Mouse (Mus musculus) erythroid progenitor cell, adult 5-6 weeks (primary cell): ENCODE measurements around the gene Pianp. TPM values are rescaled to one million over a fixed set of nuclear protein-coding genes. Genes with fewer than 3 reads are reported as not detected.

Experiments
- ATAC-seq: replicated peaks from 2 replicates; pipeline ENCODE4 v1.8.0; 2016; ENCODE audit warnings: moderate number of reproducible peaks, mild to moderate bottlenecking, moderate TSS enrichment, inconsistent platforms; ENCODE audit not compliant: poor library complexity, low FRiP score, severe bottlenecking
- total RNA-seq, 2 experiments: library from RNA; stranded (forward) in 1 of 2; stranded (reverse) in 1 of 2; fragments of 150-400 nt in 1 of 2; fragments of 186-747, 209-891 nt in 1 of 2; gene quantifications; 2 replicates each; pipeline versions ENCODE4 v1.2.3 to v1.2.4; 2015 to 2017; ENCODE audit warnings: low replicate concordance in 2 of 2

The Pianp gene
- total RNA-seq (2015; ENCODE audit: low replicate concordance) (not detected in 2 replicates), total RNA-seq (2017; ENCODE audit: low replicate concordance) (not detected in 2 replicates)

DNA sequence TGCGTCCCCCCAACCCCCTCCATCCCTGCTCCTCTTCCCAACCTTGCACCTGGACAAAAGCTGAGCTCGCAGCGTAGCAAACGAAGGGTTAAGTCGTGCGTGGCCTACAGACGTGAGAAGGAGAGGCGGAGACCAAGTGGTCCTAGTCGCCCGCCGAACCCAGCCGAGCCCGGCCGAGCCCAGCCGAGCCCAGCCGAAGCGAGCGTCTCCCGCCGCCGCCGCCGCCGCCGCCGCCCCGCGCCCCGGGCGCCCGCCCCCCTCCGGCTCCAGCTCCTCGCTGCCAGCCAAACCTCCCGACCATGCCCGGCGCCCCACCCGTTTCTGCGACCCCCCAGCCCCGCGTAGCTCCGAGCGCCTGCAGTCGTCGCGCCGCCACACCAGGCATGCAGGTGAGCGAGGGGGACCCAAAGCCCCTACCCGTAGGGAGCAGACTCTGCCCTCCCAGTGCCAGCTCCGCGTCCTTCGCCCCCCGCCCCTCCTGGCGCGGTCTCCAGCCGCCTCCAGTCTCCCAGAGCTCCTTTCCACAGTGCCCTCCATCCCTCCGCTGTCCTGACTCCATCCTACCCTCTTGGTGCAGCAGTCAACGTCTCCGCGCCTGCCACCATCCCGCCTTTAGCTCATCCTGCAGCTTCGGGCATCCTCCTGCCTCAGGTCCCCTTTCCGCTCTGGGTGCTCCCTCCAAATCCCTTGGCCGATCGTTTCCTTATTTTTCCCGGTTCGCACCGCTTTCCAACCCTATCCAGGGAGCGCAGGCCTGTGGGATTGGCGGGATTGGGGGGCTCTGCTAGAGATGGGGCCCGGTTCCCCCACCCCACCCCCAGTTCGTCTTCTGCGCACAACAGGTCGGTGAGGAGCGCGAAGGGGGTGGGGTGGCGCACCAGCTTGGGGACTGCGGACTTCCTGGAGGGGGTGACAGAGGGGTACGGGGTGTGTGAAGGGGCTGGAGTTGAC lies at the start of gene Pianp:
TSS of gene Pianp (plus strand) at position 144 of the 951 bp plus-strand sequence.
- no peak for ATAC-seq

DNA sequence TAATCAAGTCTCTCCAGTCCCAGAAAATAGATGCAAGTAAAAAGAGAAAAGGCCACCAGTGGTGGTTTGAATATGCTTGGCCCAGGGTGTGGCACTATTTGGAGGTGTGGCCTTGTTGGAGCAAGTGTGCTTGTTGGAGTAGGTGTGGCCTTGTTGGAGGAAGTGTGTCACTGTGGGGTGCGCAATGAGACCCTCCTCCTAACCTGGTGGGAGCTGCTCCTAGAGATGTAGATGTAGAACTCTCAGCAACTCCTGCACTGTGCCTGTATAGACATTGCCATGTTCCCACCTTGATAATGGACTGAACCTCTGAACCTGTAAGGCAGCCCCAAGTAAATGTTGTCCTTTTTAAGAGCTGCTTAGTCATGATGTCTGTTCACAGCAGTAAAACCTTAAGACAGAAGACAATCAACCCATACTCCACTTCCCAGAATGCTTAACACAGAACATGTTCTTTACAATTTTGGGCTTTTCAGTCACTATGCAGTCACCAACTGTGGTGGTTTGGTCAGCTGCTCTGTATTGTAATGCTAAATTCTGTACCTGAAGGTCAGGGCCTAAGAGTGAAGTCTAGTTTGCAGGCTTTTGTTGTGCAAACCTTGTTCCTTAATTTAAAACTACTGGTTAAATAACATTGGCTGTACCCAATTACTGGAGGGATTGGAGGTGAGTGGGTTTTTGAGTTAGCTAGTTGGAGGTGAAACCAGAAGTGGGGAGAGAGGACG lies 42.3 kb upstream of the Pianp start:
- ATAC-seq: no peak

DNA sequence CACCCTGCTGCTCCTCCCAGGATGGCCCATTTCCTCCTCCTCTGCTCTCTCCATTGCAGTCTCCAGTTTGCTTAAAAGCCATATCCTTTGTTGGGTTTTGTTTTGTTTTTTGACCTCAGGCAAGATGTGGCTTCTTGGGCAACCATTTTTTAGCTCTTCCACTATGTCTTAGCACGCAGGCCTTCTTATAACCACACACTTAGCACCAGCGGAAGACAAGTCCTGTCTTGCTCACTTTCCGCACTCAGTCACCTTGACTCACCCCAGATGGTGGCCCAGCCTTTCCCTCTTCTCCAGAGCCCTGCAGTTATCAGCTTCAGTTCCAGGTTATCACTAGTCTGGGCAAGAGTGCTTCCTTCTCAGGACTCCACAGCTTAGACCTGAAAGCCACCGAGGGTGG lies 41.3 kb upstream of the Pianp start:
- no peak for ATAC-seq

DNA sequence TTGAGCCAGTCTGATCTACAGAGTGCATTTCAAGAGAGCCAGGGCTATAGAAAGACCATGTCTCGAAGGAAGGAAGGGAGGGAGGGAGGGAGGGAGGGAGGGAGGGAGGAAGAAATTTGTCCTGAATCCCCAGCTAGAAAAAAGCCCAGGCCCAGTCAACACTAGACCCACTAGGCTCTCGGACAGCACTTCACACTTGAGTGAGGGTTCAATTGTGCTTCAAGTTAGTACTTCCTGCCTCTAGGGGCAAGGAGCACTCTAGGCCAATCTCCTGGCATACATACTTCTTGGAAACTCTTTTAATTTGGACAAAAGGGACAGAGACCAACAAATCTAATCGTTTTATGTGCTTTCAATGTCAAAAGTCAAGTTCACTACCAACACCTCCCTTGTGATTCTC lies 38.4 kb upstream of the Pianp start:
- no peak for ATAC-seq

DNA sequence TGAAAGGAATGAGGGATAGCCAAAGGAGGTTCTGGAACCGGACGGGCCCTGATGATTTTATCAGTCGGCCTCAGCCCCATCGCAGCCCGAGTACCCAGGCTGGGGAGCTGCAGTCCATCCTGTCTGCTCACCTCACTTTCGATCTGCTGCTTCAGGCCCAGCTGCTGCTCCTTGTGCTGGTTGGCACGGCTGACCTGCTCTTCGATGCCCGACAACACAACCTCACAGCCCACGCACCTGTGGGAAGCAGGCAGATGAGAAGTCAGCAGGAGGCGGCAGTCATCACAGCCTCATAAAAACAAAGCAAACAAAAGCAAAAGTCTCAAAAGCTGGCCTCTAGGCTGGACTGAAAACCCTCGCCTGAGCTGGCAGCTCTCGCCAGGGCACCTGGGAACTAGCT lies 36.5 kb upstream of the Pianp start:
- no peak for ATAC-seq

DNA sequence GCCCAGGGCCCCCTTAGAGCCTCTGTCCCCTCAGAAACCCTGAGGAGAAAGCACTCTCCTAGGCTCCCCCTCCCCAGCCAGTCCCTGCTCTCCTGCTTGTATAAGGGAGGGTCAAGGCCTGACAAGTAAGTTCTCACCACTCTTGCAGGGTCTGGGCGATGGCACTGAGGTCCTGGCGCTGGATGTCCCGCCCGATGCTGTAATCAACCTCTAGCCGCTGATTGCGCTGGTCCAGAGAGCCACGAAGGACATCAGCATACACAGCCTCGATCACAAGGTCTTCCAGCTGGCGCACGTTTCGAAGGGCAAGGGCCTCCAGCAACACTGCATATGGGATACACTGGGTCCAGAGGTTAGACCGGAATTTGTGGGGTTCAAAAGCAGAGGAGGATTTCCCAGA lies 35.5 kb upstream of the Pianp start:
- no peak for ATAC-seq

DNA sequence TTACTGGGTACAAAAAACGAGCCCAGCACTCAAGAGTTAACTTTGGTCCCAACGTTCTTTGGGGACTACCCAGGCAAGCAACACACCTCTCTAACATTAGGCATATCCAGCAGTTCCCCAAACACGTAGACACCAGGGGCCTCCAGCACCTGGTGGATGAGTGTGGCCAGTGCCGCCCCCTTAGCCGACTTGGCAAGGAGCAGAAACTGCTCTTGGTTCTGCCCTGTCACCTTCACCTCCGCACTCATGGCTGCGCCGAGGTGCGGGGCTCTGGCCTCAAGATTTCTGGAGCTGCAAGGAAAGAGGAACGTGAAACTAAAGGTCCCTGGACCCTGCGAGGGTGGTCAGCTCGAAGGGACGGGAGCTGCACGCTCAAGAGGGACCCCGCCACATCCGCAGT lies 31.9 kb upstream of the Pianp start:
- ATAC-seq: no peak

DNA sequence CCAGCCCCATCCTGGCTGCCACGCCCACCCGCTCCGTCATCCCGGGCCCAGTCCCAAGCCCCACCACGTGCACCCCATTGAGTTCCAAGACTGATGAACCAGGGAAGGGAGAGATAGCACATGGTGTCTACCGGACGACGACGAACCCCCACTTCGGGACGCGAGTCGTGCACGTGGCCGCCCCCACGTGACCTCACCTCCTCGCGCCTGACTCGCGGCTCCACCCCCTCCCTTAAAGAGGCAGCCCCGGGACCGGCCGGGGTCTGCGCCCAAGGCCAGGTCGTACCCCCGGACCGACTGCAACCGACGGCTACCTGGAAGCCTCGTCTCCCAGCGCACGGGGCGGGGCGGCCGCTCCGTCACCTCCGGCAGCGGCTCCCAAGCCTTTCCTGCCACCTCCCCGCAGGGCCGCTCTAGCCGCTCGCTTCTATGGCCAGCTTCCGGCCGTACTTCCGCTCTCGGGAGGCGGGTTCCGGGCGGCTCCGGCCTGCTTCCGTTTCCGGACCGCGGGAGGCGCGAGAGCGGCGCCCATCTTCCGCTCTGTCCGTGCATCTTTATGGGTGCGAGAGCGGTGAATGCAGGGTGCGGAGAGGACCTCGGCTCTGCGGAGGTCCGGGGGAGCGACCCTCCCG lies 31.3 kb upstream of the Pianp start, which contains the start of gene Cops7a:
TSS of gene Cops7a (minus strand) at position 451 of the 632 bp plus-strand sequence.
- peak; percentile 96 for ATAC-seq

DNA sequence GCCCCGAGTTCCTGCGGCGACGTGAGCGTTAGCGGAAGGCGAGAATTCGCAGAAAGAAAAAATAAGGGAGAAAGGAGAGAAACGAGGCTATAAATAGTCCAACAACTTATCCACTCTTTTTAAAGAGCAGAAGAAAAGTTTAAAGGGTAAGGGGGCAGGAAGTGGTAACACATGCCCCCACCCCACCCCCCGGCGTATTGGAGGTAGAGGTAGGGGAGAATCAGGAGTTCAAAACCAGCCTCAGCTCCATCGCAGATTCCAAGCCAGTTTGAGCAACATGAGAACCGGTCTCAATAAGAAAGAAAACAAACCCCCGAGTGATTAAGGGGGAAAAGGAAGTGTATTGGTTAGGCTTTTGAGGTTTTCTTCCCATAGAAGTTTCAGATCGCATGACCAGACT lies 30.7 kb upstream of the Pianp start:
- no peak for ATAC-seq

DNA sequence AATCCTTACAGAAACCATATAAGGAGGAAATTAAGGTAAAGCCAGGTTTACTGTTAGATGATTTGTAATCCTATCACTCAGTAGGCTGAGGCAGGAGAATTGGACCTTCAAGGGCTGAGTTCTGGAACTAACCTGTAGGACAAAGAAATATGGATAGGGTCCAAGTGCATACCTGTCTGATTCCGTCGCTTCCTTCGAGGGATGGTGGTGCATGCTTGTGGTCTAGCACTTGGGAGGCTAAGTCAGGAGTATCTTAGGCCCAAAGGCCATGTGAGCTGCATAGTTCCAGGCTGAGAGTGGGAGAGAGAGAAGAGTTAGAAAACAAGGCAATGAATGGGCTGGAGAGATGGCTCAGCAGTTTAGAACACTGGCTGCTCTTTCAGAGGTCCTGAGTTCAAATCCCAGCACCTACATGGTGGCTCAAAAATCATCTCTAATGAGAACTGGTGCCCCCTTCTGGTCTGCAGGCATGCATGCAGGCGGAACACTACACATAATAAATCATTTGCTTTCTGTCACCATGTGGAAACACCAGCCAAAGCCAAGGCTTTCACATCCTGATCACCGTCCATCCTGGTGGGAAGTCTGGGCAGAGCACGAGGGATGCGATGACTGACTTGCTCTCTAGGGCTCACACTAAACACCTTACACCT lies 29.9 kb upstream of the Pianp start:
- ATAC-seq: no peak

DNA sequence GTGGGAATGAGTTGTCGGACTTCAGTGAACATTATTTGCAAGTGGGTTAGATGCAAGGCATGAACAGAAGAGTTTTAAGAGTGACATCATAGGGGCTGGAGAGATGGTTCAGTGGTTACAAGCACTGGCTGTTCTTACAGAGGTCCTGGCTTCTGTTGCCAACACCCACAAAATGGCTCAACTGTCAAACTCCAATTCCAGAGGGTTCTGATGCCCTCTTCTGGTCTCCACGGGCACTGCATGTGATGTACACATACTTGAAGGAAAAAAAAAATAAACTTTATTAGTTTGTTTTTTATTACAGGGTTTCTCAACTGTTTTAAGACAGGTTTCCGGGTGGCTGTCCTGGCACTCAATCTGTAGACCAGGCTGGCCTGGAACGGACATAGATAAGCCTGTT lies 28.7 kb upstream of the Pianp start:
- ATAC-seq: no peak

DNA sequence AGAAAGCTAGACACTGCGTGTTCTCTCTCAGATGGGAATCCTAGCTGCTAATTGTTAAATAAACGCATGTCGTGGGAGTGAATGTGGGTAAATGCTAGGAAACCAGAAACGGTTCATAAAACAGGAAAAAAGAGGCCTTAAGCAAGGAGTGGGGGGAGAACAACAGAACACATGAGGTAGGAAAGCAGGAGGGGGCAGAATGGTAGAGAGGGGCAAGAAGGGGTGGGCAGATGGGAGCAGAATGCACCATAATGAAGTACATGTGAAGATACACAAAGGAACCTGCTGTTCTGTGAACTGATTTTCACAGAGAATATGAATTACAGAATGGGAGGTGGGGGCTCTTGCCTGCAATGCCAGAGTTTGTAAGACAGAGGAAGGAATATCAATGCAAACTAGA lies 4.3 kb upstream of the Pianp start:
- ATAC-seq: no peak

DNA sequence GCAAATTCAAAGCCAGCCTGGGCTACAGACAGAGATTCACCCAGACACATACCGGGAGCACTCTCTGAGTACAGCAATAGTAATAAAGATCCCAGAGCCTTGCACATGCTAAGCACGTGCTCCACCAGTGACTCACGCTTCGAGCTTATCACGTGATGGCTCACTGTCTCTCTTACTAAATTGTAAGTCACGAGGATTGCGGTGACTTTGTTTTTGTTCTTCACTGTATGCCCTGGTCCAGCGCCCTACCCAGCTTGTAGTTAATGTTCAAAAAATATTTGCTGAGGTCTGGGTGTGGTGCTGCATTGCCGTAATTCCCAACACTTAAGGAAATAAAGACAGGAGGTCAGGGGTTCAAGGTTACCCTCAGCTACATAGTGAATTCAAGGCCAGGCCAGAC lies 3.1 kb upstream of the Pianp start:
- ATAC-seq: no peak

DNA sequence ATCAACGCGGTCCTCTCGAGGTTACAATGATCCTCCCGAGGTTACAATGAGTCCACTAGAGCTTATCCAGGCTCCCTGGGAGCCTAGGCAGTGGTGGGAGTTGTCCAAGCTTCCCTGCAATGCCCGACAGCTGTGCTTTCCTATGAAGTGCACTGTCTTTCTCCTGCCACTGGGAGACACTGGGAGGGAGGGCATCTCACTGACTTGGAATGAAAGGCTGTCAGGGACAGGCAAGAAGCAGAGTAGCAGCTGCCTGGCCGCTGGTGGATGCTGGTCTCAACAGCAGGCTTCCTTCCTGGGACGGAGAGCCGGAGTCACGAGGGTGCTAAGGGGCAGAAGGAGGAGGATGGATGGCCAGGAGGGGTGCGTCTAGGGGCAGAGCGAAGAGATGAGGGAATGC lies 2.6 kb upstream of the Pianp start:
- no peak for ATAC-seq

DNA sequence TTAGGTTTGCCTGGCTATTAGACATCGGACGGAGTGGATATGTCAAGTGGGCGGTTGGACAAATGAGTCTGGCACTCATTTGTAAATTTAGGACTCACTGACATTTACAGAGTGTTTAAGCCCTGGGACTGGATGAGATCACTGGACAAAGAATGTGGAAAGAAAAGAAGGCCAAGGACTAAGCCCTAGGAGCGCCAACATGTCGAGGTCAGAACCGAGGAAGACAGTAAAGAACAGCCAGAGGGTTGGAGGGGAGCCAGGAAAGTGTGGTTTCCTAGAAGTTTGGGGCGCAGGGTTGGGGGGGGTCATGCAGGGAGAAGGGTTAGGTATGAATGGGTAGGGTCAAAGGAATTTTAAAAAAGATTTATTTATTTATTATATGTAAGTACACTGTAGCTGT lies 1.2 kb upstream of the Pianp start:
- ATAC-seq: no peak

DNA sequence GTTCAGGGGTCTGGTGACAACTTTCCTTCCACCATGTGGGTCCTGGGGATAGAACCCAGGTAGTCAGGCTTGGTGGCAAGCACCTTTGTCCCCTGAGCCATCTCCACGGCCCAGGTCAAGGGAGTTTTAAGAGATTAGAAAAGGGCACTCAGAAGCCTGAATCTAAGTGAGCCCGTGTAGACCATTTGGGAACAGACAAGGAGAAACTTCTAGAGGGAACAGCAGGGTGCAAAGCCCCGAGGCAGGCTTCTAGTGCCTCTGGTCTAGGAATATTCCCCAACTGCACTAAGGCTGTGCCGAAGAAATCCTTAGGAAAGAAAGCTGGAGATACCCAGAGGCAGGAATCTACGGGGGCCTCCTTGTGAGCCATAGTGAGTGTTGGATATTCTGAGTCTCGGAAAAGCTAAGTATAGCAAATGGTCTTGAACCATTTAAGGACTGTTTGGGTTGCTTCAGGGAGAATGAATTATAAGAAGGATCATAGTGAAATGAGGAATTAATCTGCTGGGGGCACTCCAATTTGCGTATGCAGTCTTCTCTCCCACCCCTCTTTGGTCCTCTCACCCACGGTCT lies 577 bp upstream of the Pianp start:
- ATAC-seq: no peak

DNA sequence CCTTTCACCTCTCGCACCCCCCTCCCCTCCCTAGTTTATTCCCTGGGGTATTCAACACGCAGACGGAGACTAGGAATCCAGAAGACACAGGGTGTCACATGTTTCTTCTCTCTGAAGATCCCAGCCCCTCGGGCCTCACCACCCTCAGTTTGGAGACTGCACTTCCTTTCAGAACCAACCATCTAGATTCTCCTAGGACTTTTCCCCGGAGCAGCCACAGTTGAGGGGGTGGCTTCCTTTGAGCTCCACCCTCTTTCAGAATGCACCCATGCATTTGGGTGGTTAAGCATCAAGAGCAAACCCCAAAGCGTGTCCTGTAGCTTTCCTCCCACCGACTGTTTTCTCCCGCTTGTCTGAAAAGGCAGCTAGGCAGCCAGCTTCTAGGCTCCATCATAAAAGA lies 1.6 kb downstream of the Pianp start:
- ATAC-seq: no peak

DNA sequence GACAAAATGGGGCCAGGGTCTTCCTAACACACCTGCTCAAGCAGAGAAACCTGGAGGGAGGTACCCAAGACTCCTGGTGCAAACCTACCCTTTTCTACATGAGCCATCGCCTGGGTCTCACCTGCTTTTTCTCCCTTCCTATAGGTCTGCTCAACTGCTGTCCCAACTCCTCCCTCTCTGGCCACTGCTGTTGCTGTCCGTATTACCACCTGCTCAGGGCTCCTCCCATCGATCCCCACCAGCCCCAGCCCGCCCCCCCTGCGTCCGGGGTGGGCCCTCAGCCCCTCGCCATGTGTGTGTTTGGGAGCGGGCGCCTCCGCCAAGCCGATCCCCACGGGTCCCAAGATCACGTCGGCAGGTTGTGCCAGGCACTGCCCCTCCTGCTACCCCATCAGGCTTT lies 2.6 kb downstream of the Pianp start:
- ATAC-seq: no peak

DNA sequence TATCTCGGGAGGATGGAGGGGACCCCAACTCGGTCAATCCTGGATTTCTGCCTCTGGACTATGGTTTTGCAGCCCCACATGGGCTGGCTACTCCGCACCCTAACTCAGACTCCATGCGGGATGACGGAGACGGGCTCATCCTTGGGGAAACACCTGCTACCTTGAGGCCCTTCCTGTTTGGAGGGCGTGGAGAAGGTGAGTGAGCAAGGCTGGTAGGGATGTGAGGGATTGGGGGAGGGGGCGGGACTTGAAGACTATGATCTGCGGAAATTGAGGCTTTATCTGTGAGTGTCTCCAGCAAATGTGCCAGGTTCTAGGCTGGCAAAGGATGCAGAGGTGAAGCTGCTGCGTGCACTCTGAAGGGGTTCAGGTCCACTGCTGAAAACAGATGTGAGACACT lies 3.1 kb downstream of the Pianp start:
- no peak for ATAC-seq

DNA sequence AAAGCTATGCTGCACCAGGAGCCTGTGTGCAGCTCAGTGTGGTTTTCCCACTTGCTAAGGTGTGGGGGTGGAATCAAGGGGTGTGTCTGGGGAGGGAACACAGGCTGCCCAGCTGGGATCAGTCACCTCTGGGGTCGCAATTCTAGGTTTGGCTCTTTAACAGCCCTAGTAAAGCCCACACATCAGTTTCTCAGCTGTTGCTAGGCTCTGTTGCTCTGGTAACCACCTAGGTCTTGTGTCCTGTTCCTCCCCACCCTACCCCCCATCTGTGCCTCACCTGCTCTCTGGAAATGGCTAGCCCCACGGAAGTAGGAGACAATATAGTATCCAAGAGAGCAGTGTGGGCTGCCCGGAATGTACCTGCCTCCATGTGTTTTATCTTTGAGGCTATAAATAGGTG lies 7.2 kb downstream of the Pianp start:
- ATAC-seq: no peak
